Mouse (Mus musculus) telencephalon, adult 2 months (tissue): ENCODE measurements around the gene B230307C23Rik.
A peak's percentile ranks its signal among the peaks of the same experiment; 100 is the strongest.
"Not testable (repeated sequence)": the region's sequence is repeated elsewhere in the genome, so short reads cannot be mapped to it uniquely, and the experiment has no call there.

Experiments used
- DNase-seq: peaks from one replicate; pipeline ENCODE4 v3.0.0-alpha.2; 2011; ENCODE audit warnings: low read depth, low spot score

Gene B230307C23Rik

DNA sequence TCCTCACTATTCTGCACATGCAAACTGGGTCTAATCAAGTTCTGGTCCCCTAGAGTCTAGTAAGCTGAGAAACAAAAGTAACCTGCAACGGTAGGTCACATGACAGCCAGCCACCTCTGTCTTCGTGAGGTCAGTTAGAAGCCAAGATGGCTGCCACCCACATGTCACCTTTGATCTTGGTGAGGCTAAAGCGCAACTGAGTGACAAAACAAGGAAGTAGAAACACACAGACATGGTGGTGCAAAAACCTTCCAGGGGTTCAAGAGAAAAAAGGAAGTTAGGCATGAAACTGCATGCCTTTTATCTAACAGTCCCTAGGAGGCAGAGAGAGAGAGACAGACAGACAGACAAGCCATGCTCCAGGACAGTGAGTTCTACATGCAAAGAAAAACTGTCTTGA lies 25.0 kb downstream of the B230307C23Rik start:
- no peak for DNase-seq

DNA sequence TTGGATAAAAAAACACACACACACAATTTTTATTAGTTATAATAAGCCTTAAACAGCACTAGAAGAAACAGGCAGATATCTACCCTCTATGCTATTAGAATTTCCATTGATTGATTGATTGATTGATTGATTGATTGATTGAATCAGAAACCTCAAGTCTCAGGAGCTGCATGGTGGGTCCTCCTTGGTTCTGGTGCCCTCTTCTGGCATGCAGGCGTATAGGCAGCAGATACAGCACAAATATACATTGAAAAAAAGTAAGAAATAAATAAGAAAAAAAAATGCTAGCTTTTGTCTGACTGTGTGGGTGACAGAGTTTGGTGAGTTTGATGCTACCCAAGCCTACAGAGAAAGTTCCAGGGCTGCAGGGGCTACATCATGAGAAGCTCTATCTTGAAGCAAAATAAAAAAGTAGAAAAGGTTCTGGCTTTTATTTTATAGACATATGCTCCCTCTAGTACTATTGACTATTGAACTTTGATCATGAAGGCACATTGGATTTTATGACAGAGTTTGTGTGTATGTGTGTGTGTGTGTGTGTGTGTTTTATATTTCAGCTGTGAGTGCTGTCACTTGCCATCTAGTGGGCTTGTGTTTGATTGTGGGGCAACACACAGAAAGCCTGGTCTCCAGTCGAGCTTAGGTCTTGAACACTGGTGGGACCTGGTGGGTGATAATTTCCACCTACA lies 25.7 kb downstream of the B230307C23Rik start:
- DNase-seq: no peak

DNA sequence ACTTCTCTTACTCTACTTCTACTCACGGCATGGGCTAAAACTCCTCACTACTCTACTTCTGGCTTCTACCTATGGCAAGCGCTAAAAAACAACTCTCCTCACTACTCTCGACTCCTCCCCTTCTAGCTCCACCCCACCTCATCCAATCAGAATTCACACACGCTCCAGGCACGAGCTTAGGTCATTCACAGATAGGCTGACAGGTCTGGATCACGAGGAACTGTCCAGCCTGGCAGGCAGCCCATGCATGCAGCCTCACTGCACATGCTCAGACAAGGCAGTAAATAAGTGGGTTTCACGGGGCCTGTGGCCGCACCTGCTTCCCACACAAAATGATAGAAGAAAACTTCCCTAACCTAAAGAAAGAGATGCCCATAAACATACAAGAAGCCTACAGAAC lies 29.1 kb downstream of the B230307C23Rik start:
- not testable (repeated sequence) for DNase-seq

DNA sequence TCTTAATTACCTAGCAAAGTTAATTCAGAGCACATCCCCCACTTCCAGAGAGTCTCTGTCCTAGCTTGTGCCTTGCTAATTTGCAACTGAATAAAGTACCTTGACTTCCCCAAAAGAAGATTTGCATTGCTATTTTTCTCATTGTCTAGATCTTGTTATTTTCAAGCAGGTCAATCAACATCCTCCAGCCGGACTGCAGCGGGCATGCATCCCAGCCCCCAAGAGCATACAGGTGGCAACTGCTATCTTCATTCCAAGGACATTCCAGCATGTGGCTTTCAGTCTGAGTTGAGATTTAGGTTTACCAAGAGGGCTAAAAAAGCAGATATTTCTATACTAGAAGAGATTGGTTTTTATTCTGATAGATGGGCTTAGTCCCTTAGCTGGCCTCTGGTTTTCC lies 37.9 kb downstream of the B230307C23Rik start:
- DNase-seq: not testable (repeated sequence)

DNA sequence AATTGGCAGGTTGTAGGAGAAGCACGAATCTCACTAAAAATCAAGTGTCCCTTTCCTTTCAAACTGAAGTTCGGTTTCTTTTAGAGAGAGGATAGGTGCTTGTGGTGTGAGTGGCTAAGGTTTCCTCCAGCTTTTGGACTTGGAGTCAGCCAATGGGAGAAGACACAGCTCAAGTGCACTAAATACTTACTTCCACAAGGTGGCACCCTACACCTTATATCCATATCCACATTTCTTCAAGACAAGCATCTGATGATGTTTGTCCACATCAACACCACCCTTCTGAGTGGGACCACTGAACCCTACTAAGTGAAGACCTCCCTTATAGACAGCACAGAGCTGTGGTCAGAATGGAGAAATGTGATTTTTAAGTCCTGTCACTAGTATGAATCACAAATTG lies 44.6 kb downstream of the B230307C23Rik start:
- peak; percentile 11 for DNase-seq

DNA sequence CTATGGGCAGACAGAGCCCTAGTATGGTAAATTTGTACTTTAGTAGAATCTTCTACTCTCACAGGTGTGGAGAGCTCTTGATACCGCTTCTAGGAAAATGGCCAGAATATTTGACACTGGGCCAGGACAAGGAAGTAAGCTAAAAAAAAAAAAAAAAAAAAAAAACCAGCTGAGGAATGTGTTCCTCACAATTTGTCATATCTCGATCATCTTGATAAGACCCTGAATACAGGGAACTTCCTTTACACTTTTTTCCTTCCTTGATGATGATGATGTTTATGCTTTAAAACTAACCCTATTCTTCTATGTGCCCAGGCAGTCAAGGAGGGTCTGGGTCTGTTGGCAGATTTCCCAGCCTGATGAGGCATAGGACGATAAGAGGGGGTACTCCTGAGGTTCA lies 82.3 kb downstream of the B230307C23Rik start:
- DNase-seq: not testable (repeated sequence)

DNA sequence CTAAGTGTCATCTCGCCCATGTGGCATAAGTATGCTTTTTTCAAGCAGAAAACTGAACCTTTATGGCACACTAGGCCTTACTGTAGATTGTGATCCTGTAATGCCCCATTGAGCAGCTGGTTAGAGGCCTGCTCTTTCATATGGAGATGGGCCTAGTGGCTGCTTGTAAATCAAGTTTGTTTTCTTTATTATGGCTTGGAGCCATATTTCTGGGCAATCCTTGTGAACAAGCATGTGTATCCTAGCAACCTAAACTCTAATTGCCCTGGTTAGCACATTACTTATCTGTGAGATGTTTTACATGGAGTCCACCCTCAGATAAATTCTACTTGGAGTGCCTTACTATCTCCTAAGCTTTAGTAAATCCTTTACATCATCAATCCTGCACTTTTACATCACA lies 84.0 kb downstream of the B230307C23Rik start:
- DNase-seq: not testable (repeated sequence)
